Mouse (Mus musculus) spleen, postnatal 0 days (tissue): ENCODE measurements around the gene Nrap. TPM values are rescaled to one million over a fixed set of nuclear protein-coding genes. Genes with fewer than 3 reads are reported as not detected.

Source experiments
- polyA plus RNA-seq: library from polyadenylated mRNA; unstranded; fragments of >200 nt; fragmentation: Nextera tagmentation; extraction: Ambion mirVana; gene quantifications from 2 replicates; pipeline ENCODE4 v1.2.1, GENCODE M21; 2015

The Nrap gene
- 0.04 and 0.13 TPM in 2 replicates for polyA plus RNA-seq

GRCm38 (mm10) chr19:56389879-56390278 lies at the start of gene Nrap:
Gene Nrap (minus strand): TSS chr19:56390037.

DNA sequence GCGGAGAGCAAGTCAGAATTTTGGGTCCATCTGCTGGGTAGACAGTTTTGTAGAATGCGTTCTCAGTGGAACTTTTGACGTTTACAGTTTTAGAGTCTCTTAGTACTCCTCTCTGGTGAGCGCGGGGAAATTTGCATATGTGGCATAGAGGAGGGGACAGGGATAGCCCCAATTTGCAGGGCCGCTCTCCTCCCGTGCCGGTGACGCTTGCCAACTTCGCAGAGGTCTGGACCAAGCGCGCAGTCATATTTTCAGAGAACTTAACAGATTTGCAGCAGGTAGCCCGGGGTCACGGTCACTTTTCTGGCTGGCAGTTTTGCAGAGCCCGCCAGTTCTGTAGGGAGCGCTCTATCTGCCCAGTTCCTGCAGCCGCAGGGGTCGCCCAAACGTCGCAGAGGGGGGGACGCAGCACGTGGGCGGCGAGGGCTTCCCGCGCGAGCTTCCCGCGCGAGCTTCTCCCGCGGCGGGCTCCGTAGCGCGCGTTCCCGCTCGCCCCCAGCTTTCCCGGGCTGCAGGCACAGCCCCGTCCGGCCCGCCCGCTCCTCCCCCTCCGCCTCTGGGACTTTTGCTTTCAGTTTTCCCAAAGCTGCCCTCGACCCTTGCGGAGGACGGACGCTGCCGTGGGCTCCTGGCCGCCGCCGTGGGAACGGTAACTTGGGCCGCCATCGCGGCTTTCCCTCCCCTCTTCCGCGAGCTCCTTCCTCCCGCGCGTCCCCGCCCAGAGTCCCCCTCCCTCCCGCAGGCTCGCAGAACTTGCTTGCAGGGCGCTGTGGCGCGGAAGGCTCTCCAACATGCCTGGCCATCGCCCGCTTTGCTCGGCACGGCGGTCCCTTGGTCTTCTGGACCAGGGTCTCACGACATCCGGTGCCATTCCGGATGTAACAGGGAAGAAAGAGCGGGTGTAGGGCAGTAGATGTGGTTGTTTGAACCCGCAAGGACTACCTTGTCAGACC lies 7.1 kb upstream of the Nrap start, which contains the start of gene Casp7:
Casp7 (plus strand) TSS at position 461 of the 953 bp plus-strand sequence.

DNA sequence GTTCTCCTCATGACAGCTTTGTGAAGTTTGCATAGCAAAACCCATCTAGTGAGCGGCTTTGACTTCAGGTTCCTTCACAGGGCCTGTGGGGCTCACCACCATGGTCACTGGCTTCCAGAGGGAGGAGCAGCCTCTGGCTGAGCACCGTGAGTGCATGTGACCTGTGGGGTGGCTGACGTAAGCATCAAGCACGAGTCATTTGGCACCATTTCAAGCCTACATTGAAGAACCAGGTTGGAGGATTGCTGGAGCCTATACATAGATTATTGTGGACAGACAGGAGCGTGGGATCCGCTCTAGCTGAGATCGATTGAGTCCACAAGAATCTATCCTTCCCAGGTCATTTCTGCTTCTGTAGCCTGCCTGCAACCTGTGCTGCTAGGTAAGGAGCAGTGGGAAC lies 103.0 kb downstream of the Nrap start, which contains the start of gene Habp2:
Habp2 (plus strand) TSS at position 272 of the 400 bp plus-strand sequence.

Other genes starting within 250 kb of the Nrap start
- 0.12 and 0.24 TPM in 2 replicates for gene Habp2, start 102.9 kb downstream of the Nrap start, polyA plus RNA-seq
- gene Casp7, start 7.1 kb upstream of the Nrap start, polyA plus RNA-seq: 19.6 and 20.2 TPM in 2 replicates
- 0.12 and 0.15 TPM in 2 replicates for gene Plekhs1, start 71.6 kb upstream of the Nrap start, polyA plus RNA-seq
- gene Dclre1a, start 158.2 kb upstream of the Nrap start, polyA plus RNA-seq: 29.9 and 30.5 TPM in 2 replicates
- gene Nhlrc2, start 158.2 kb upstream of the Nrap start, polyA plus RNA-seq: 10.4 and 11.2 TPM in 2 replicates